Mouse (Mus musculus) heart, embryonic 10.5 days (tissue): ENCODE data around the gene Fezf2. TPM values are rescaled to one million over a fixed set of nuclear protein-coding genes. Genes with fewer than 3 reads are reported as not detected.

Experiments used
- polyA plus RNA-seq: library from polyadenylated mRNA; unstranded; fragments of >200 nt; fragmentation: Nextera tagmentation; extraction: Ambion mirVana; gene quantifications from 2 replicates; pipeline ENCODE4 v1.2.1, GENCODE M21; 2016

The Fezf2 gene
- polyA plus RNA-seq, 1 experiment from 2014 or later, result not detected

Other genes with a start within 250 kb of the Fezf2 start
- gene Gm49355, start 64.2 kb downstream of the Fezf2 start, polyA plus RNA-seq, result 0.14 and 0.20 TPM in 2 replicates
- 20.5 and 21.9 TPM in 2 replicates for gene 3830406C13Rik, start 64.0 kb downstream of the Fezf2 start, polyA plus RNA-seq